Mouse (Mus musculus): Measurements from ENCODE around the gene Sept10.

- TF ChIP-seq CTCF (IDR thresholded peaks at IDR 0.05; ENCODE audit: extremely low read depth, insufficient read length, insufficient replicate concordance, low read depth, low read length), result no peak
- TF ChIP-seq POLR2A (IDR thresholded peaks at IDR 0.05; ENCODE audit: low read depth, low read length), result no peak
Measured at GRCm38 (mm10) chr10:59113386-59113785, 108.3 kb downstream of the Sept10 start.
